Mouse (Mus musculus) embryonic facial prominence, embryonic 11.5 days (tissue): ENCODE results near the gene Sv2b. TPM values are rescaled to one million over a fixed set of nuclear protein-coding genes. Genes with fewer than 3 reads are reported as not detected.

Experiments used
- ATAC-seq: fragments of 200-750 bp; cut with Nextera tagmentation; replicated peaks from 2 replicates; pipeline ENCODE4 v1.8.0; 2017; ENCODE audit warnings: low read depth; ENCODE audit not compliant: insufficient number of reproducible peaks, low FRiP score, low TSS enrichment
- DNase-seq: peaks from one replicate; pipeline ENCODE4 v3.0.0-alpha.2; 2015; ENCODE audit warnings: low spot score
- H3K27ac ChIP-seq: fragments of 300-500 bp; sonication (generic); replicated peaks from 2 replicates; pipeline ENCODE4 v1.5.1; 2014; ENCODE audit warnings: mild to moderate bottlenecking, low read depth, low read length, control low read depth
- H3K27me3 ChIP-seq: fragments of 300-500 bp; sonication (generic); 2 replicates; pipeline ENCODE4 v1.6.1; 2014; ENCODE audit warnings: mild to moderate bottlenecking, low read length, moderate library complexity, mixed read lengths; ENCODE audit not compliant: control insufficient read depth, insufficient read depth
- H3K36me3 ChIP-seq: fragments of 300-500 bp; sonication (generic); replicated peaks from 2 replicates; pipeline ENCODE4 v1.6.1; 2014; ENCODE audit warnings: low read depth, mild to moderate bottlenecking, low read length, moderate library complexity, mixed read lengths; ENCODE audit not compliant: control insufficient read depth, insufficient read depth
- H3K4me1 ChIP-seq: fragments of 300-500 bp; sonication (generic); 2 replicates; pipeline ENCODE4 v1.6.1; 2014; ENCODE audit warnings: low read length, mixed read lengths; ENCODE audit not compliant: control insufficient read depth, insufficient read depth
- H3K4me2 ChIP-seq: fragments of 300-500 bp; sonication (generic); 2 replicates; pipeline ENCODE4 v1.6.1; 2014; ENCODE audit warnings: low read depth, mild to moderate bottlenecking, control low read depth, low read length, moderate library complexity
- H3K4me3 ChIP-seq: fragments of 300-500 bp; sonication (generic); 2 replicates; pipeline ENCODE4 v1.5.1; 2014; ENCODE audit warnings: low read depth, low read length, control low read depth
- H3K9ac ChIP-seq: fragments of 300-500 bp; sonication (generic); replicated peaks from 2 replicates; pipeline ENCODE4 v1.6.1; 2014; ENCODE audit warnings: mild to moderate bottlenecking, control low read depth, low read length
- H3K9me3 ChIP-seq: fragments of 300-500 bp; sonication (generic); replicated peaks from 2 replicates; pipeline ENCODE4 v1.6.1; 2016; ENCODE audit warnings: mild to moderate bottlenecking, low read length, inconsistent platforms, mixed read lengths; ENCODE audit not compliant: control insufficient read depth
- WGBS: fragments of 180-500 bp; shearing (Covaris S2); extraction: QIAGEN DNeasy Blood & Tissue Kit; methylation state at CpG from one replicate; pipeline ENCODE4 v1.1.7; 2014; 5-methylcytosine and 5-hydroxymethylcytosine counted together
- polyA plus RNA-seq: library from polyadenylated mRNA; unstranded; fragments of >200 nt; fragmentation: Nextera tagmentation; extraction: Ambion mirVana; gene quantifications from 2 replicates; pipeline ENCODE4 v1.2.1, GENCODE M21; 2014

The Sv2b gene
- polyA plus RNA-seq, 1 experiment from 2014 or later: 0.46 TPM

- Histone ChIP-seq H3K9me3 (no peaks in the 10 kb centered on the region), H3K27me3 (no peaks in the 10 kb centered on the region), H3K4me2 (no peak overlapping the region), H3K4me1 (no peaks in the 10 kb centered on the region), H3K27ac (no peak overlapping the region), H3K9ac (no peak overlapping the region), H3K36me3 (no peaks in the 10 kb centered on the region), H3K4me3 (no peak overlapping the region)
- ATAC-seq: no peak
- WGBS: 94% methylated on average over 4 of the region's 4 CpGs
- DNase-seq: no peak
Observed at GRCm38 (mm10) chr7:75224206-75224605, 84.9 kb downstream of the Sv2b start.

DNA sequence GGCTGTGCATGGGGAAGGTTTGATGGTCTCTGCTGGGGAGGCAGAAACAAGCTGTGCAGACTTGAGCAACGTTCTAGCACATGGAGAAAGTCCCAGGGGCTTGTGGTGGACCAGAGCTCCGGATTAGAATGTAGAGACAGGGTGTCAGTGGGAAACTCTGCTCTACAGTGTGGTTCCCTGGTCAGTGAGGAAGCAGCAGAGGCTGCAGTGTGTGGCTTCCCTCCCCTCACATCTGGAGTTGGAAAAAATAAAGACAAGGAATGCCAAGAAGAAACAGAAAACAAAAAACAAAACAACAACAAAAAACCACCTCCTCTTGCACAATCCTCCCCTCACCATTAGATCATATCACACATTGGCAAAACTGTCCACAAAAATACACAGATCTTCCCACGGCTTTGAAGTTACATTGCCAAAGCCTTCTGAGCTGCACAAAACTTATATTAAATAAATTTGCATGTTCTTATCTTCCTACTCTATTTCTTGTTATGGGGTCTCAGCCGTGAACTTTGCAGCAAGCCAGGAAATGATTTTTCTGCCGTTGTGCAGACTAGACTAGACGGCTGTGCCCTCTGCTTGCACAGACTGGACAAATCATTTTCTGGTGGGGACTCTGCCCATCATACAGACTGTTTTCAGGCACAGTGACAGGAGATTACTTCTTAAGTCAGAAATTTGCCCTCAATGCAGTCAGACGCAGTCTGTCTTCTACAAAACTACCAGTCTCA lies 86.2 kb downstream of the Sv2b start:
- Histone ChIP-seq H3K4me2 (no peak overlapping the region), H3K27me3 (no peaks in the 10 kb centered on the region), H3K9ac (no peak overlapping the region), H3K36me3 (no peaks in the 10 kb centered on the region), H3K4me1 (no peaks in the 10 kb centered on the region), H3K9me3 (no peaks in the 10 kb centered on the region), H3K4me3 (no peak overlapping the region), H3K27ac (no peak overlapping the region)
- WGBS: 72% methylated on average over 7 of the region's 7 CpGs
- ATAC-seq: no peak
- no peak for DNase-seq

DNA sequence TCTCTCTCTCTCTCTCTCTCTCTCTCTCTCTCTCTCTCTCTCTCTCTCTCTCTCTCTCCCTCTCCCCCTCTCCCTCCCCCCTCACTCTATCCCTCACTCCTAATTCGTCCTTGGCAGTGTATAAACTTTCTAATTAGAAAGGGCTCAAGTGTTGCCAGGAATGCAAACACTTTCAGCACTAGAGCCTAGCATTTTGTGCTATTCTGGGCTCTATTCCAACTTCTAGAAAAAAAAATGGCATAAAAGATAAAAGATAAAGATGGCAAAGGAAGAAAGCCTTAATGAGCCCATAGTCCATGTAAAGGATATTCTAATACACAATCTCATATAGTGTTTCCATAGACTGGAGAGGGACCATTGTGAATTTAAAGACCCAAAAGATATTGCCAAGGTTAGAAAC lies 88.3 kb downstream of the Sv2b start:
- Histone ChIP-seq H3K4me2 (no peak overlapping the region), H3K4me1 (no peaks in the 10 kb centered on the region), H3K4me3 (no peak overlapping the region), H3K36me3 (no peaks in the 10 kb centered on the region), H3K27ac (no peak overlapping the region), H3K9me3 (no peaks in the 10 kb centered on the region), H3K9ac (no peak overlapping the region), H3K27me3 (no peaks in the 10 kb centered on the region)
- 44% methylated on average over 1 of the region's 1 CpGs for WGBS
- DNase-seq: no peak
- no peak for ATAC-seq

DNA sequence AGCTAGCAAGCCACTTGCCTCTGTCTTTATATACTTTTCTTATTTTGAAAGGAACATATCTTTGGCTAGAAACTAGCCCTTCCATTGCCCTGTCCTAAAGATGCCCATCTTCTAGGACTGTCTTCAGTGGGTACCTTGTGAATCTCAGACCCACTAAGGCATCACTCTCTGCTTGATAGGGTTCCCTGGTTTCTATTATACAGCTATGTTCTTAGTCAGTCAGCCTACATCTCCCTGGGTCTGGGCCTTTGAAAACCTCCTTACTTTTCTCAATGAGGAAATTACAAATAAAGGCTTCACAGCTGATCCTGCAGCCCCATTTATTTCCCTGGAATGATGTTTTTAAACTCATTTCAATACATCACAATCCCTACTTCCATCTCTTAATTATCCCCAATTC lies 88.8 kb downstream of the Sv2b start:
- Histone ChIP-seq H3K4me1 (no peaks in the 10 kb centered on the region), H3K27me3 (no peaks in the 10 kb centered on the region), H3K36me3 (no peaks in the 10 kb centered on the region), H3K4me3 (no peak overlapping the region), H3K9ac (no peak overlapping the region), H3K4me2 (no peak overlapping the region), H3K27ac (no peak overlapping the region), H3K9me3 (no peaks in the 10 kb centered on the region)
- ATAC-seq: no peak
- no peak for DNase-seq

- ATAC-seq (no peak), DNase-seq (no peak)
- H3K27ac ChIP-seq: no peak overlapping the region
- H3K4me2 ChIP-seq: no peak overlapping the region
- no peak overlapping the region for H3K9ac ChIP-seq
- no peaks in the 10 kb centered on the region for H3K27me3 ChIP-seq
- no peaks in the 10 kb centered on the region for H3K9me3 ChIP-seq
- 86% methylated on average over 7 of the region's 7 CpGs for WGBS
- no peaks in the 10 kb centered on the region for H3K4me1 ChIP-seq
- H3K36me3 ChIP-seq: no peaks in the 10 kb centered on the region
- no peak overlapping the region for H3K4me3 ChIP-seq
Observed at GRCm38 (mm10) chr7:75216180-75216579, 92.9 kb downstream of the Sv2b start.

DNA sequence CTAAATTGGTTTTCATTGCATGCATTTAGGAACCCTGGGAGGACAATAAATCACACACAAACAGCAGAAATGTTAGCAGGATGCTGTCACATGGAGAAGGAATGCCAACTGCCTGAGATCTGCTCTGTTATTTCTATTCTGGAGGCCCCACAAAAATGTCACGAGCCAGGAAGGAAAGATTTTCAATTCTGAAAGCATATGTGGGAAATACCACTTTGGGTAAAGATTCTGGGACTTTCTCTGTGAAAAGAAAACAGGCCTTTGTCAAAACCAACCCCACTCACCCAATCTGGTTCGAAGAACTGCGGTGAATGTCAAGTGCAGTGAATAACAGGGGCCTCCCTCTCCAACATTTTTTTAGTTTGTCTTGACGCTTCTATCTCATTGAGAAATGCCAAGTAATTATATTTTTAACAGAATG lies 99.8 kb downstream of the Sv2b start:
- Histone ChIP-seq H3K9ac (no peak overlapping the region), H3K27ac (no peak overlapping the region), H3K27me3 (no peaks in the 10 kb centered on the region), H3K4me2 (no peak overlapping the region), H3K36me3 (no peaks in the 10 kb centered on the region), H3K4me3 (no peak overlapping the region), H3K4me1 (no peaks in the 10 kb centered on the region), H3K9me3 (no peaks in the 10 kb centered on the region)
- DNase-seq (no peak), ATAC-seq (no peak)
- 67% methylated on average over 4 of the region's 4 CpGs for WGBS

- Histone ChIP-seq H3K4me3 (no peak overlapping the region), H3K4me1 (no peaks in the 10 kb centered on the region), H3K4me2 (no peak overlapping the region), H3K36me3 (no peaks in the 10 kb centered on the region), H3K27me3 (no peaks in the 10 kb centered on the region), H3K9me3 (no peaks in the 10 kb centered on the region), H3K27ac (no peak overlapping the region), H3K9ac (no peak overlapping the region)
- 86% methylated on average over 3 of the region's 3 CpGs for WGBS
- no peak for ATAC-seq
- no peak for DNase-seq
Observed at GRCm38 (mm10) chr7:75207965-75208644, 101.0 kb downstream of the Sv2b start.

GRCm38 (mm10) chr7:75206671-75207070 lies 102.4 kb downstream of the Sv2b start:
- Histone ChIP-seq H3K4me1 (no peaks in the 10 kb centered on the region), H3K9me3 (no peaks in the 10 kb centered on the region), H3K27ac (no peak overlapping the region), H3K4me2 (no peak overlapping the region), H3K4me3 (no peak overlapping the region), H3K36me3 (no peaks in the 10 kb centered on the region), H3K27me3 (no peaks in the 10 kb centered on the region), H3K9ac (no peak overlapping the region)
- ATAC-seq (no peak), DNase-seq (no peak)
- 87% methylated on average over 3 of the region's 3 CpGs for WGBS
